8 mouse cellular contexts compared by ENCODE assay signal in genomic region chr15:9435534-9436180, GRCm38 (mm10). TPM values are rescaled to one million over a fixed set of nuclear protein-coding genes. Genes with fewer than 3 reads are reported as not detected.
DNase-seq lines count a peak whose midpoint lies in the region; ATAC-seq lines count a peak whose summit lies in the region.

Capsl (plus strand) TSS chr15:9436028.

- no peak within 1 kb of the TSS for H3K27ac ChIP-seq in forebrain, embryonic 15.5 days (replicated peaks)

- peak; percentile 84 for DNase-seq in CD4-positive, CD25-positive, alpha-beta regulatory T cell, adult 2 months (ENCODE audit: low read depth, low spot score)
- DNase-seq in WW6 (ENCODE audit: low read depth, low spot score) = peak; percentile 86
- peak; percentile 70 for DNase-seq in kidney, adult 18-20 months
- peak; percentile 85 to 90 for DNase-seq in left cerebral cortex, postnatal 14 days (ENCODE audit: low spot score in 2 of 2)
- DNase-seq in right cerebral cortex, postnatal 25 days = peak; percentile 52

- no peaks in the 10 kb centered on the region for H3K36me3 ChIP-seq in forebrain, embryonic 15.5 days

- no peaks in the 10 kb centered on the region for H3K27me3 ChIP-seq in forebrain, embryonic 15.5 days

- H3K4me3 ChIP-seq in forebrain, embryonic 15.5 days = no peak within 1 kb of the TSS

- ATAC-seq in forebrain, embryonic 15.5 days (replicated peaks) = peak; percentile 90
- peak; percentile 78 for ATAC-seq in megakaryocyte, adult 5-6 weeks (ENCODE audit: poor library complexity, severe bottlenecking)
- ATAC-seq in erythroblast, adult 5-6 weeks (replicated peaks; ENCODE audit: low FRiP score, poor library complexity, severe bottlenecking) = no peak

- H3K4me1 ChIP-seq in forebrain, embryonic 15.5 days = no peaks in the 10 kb centered on the region

- no peak within 1 kb of the TSS for H3K4me2 ChIP-seq in forebrain, embryonic 15.5 days (replicated peaks)

- H3K9ac ChIP-seq in forebrain, embryonic 15.5 days (replicated peaks) = no peak within 1 kb of the TSS

- H3K9me3 ChIP-seq in forebrain, embryonic 15.5 days = no peaks in the 10 kb centered on the region

- intact Hi-C loops in left cerebral cortex, postnatal 14 days (cut with DNase I) = no loop called here

- 50% methylated on average over 12 of the region's 12 CpGs for WGBS in forebrain, embryonic 15.5 days

RNA-seq across cellular contexts. Expression of gene Capsl, which starts in this region (rescaled TPM):
- 1.7 and 2.7 TPM in 2 replicates for polyA plus RNA-seq in forebrain, embryonic 15.5 days (2015; fragmentation: Nextera tagmentation; extraction: Ambion mirVana)
- total RNA-seq in left cerebral cortex, postnatal 14 days (2021) = 1 to 10 TPM; 1.1 to 4.6 TPM
- 0.18 and 0.45 TPM in 2 replicates for total RNA-seq in megakaryocyte, adult 5-6 weeks (2015)
- 0.37 and 0.95 TPM in 2 replicates for total RNA-seq in megakaryocyte, adult 5-6 weeks (2017)
- not detected in 2 replicates for total RNA-seq in erythroblast, adult 5-6 weeks (2015; ENCODE audit: low replicate concordance)
- total RNA-seq in erythroblast, adult 5-6 weeks (2017; ENCODE audit: low replicate concordance) = not detected in 2 replicates

Comparison
In these comparisons a context has a peak if more than half of its experiments do, and no peak if none do; other contexts are left out.
1. Peak in ATAC-seq in megakaryocyte, adult 5-6 weeks; RNA of the gene not detected or under 1 TPM.